Mouse (Mus musculus): Measurements from ENCODE around the gene Dll1.
A peak's percentile ranks its signal among the peaks of the same experiment; 100 is the strongest.

Dll1 gene

DNA sequence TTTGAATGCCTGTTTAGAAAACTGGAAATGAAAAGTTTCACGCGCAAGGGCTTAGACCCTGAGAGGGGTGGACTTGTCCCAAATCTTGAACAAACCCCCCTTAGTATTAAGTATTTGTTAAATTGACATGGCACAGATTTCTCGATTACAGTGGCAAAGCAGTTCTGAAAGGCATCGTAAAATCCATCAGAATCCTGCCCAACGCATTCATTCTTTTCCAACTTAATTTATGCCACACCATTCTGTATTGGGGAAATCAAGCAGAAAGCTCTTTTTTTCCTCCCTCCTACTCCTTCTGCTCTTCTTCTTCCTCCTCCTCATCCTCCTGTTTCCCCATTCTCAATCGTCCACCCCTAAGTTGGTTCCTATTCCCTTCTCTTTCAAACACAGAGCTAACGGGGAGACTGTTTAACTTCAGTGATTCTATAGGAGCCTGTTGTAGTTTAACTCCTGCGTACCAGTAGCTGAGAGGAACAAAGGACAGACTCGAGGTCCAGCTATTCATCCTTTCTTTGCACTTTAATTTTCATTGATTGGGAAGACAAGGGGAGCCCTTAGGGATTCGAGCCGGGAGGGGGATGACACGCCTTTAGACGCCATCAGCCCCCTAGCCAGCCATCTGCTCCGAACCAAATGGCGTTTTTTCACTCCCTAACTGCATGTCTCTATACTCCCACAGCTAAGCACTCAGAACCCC is 1.9 kb upstream of the Dll1 start:
- no peak for DNase-seq (ENCODE audit: low read depth)

DNA sequence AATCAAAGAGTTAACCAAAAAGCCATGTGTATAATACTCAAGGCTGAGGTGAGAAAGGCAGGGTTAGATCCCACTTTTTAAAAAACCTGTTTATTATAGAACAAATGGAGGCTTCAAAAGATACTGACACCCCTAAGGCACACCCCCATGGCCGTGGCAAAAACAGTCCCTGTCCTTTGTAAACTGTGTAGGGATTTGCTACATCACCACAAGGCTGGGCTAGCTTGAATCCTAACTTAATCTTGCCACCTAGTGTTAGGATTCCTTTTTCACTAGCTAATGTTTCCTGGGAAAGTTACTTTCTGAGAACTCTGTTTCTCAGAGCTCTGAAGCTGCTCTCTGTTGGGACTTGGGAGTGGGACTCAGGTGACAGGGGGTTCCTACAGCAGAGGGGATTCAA is 1.2 kb upstream of the Dll1 start:
- no peak for DNase-seq (ENCODE audit: low read depth)

DNA sequence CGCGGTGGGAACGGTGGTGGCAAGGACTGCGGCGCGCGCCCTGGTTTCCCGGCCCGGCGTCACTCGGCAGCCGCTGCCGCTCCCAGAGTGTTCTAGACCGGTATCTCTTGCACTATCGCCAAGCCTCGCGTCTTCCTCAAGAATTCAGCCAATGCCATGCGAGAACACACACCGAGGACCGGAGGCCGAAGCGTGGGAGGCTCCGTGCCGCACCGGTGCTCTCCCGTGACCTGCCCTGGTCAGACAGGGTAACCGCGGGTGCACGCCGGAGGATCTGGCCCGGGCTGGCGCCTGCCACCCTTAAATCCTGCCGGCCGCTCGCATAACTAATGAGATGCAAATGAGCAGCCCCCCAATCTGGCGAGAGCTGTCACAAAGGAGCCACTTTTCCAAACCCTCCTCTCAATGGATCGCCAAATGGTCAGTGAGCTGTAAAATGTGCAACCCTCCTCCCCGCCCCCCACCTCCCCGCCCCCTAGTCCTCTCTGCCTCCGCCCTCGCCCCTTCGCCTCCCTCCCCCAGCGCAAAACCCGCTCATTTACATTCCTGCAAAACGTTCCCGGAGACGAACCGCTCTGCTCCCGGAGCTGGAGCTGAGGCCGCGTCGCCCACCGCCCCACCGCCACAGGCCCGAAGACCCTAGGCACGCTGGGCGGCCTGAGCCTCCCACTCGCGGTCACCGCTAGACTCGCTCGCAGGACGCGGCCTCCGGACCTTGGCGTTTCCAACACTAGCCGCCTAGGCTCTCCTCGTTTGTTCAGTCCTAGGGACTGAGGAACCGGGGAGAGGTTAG is 775 bp downstream of the Dll1 start:
- peak; percentile 53 for DNase-seq (ENCODE audit: low read depth)

DNA sequence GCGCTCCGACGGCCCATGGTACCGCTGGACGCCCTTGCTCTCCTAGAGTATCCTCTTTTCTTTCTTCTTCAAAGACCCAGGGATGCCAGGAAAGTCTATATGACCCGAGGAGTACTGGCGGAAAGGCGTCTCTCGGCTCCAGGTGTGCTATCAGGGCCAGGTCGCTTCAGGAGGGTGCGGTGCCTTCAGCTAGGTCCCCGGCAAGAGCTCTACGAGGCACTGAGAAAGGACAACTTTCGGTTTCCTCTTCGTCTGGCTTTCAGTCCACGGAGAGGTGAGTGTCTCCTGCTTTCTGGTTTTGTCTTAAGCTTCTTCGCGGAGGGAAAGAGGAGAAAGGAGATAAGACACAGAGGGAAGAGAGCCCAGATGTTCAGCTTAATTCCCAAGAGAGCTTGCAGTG is 1.4 kb downstream of the Dll1 start:
- DNase-seq (ENCODE audit: low read depth): peak; percentile 58

DNA sequence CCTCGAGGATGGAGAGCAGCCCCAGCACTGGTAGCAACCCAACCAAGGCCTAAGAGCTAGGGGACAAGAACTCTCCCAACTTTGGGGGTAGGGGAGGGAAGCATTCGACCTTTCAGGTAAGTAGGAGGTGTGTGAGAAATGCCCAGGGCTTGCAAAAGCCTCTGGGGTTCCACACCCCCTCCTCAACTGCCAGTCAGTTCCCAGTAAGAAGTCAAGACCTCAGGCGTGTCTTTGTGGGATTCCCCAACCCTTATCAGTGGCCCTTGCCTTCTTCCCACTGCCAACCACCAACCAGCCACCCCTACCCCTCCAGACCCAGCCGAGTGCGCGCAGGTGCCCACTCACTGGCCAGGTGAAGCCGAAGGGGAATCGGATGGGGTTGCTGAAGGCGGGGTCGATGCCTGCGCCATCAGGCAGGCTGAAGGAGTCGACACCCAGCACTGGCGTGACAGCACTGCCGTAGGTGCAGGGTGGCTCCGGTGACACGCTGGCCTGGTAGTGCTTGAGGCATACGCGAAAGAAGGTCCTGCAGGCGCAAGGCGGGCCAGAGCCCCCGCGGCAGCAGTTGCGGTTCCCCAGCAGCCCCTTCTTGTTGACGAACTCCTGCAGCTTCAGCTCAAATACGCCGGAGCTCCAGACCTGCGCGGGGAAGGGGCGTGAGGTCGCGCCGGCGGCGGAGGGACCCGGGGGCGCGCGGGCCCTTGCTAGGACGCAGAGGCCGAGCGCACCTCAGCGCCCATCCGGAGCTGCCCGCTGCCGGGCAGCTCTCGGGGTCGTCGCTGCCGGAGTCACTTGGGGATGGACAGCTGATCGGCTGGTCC is 2.1 kb downstream of the Dll1 start:
- peak; percentile 16 for DNase-seq (ENCODE audit: low read depth)

DNA sequence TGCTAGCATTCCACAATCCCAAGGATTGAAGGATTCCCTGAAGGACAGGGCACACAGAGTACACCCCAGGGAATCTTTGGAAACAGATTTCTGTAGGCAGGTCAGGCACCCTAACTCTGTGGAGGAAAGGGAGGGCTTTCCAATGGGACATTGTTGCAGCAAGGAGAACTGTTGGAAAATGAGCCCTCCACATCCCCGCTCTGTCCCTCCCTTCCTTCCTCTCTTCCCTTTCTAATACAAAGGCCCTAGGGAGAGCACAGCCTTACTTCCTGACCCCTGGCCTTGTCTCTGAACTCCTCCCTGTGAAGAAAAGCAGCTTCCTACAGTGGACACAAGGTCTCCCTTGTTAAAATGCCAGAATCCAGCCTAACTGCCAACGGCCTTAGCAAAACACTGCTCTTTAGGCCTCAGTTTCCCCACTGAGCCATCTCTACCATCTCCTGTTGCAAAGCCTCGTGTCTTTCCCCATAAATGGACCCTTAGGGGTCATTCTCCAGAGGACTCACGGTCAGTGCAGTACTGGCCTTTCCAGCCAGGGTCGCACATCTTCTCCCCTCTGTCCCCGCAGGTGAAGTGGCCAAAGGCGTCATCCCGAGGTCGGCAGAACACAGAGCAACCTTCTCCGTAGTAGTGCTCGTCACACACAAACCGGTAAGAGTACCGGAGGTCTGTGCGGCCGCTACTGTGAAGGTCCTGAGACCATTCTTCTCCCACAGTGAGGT is 3.6 kb downstream of the Dll1 start:
- no peak for DNase-seq (ENCODE audit: low read depth)

DNA sequence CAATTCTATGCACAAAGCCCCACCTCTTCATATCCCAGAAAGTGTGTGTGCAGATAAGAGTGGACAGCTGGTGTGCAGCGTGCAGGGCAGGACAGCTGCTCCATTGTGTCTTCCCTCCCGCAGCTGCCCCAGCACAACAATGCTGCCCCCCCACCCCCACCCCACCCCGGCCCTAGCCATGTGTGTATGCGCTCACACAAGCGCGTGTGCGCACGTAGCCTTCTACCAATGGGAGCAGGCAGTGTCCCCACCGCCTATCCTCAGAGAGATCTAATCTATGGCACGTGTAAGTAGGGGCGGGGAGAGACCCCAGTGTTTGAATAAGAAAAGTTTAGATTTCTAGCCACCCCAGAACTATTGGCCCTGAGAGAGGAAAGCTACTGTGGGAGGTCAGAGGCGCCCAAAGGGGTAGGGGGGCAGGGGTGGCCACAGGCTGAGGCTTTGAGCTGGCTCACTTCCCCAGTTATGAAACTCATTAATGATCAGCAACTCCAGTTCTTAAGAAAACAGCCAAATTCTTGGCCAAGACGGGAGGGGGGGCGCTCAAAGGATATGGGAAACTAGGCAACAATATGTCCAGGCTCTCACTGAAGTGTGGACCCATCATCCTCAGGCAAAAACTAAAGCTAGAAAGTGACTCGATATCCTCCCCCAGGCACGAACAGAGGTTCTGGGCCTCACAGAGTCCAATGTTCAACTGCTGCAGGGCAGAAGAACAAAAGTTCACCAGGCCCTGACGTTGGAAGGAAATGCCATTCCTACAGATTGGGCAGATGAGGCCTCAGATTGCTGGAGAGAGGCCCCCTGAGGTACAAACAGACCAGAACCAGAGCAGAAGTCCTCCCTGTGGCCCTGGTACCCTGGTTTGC is 4.5 kb downstream of the Dll1 start:
- DNase-seq (ENCODE audit: low read depth): no peak

DNA sequence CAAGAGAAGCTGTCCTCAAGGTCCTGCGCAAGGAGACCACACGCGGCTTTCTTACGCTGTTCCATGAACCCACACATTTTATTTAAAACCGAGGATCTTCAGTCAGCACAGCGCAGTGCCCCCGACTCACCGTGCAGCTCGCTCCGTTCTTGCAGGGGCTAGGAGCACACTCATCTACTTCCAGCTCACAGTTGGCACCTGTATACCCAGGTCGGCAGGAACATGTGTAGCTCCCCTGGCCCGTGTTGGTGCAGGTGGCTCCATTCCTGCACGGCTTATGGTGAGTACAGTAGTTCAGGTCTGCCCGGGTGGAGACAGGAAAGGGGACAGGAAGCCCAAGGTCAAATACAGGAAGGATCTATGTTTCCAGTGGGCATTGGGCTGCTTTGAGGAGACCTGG is 6.3 kb downstream of the Dll1 start:
- no peak for DNase-seq (ENCODE audit: low read depth)

DNA sequence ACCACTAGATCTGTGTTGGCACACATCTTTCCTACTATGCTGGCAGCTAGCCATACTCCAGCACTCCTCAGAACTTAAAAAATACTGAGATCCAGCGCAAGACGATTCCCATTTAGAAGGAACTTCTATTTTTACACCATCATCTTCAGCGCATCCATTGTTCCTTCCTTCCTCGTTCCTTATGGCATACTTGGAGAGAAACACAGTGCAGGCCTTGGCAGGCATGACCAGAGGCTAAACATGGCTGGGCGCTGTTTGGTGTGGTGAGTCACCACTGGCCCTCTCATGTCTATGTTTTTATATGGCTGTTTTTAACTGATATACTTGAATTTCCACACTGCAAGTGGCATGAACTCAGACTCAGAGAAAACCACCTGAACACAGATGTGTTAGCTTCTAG is 11.0 kb downstream of the Dll1 start:
- DNase-seq (ENCODE audit: low read depth): no peak

DNA sequence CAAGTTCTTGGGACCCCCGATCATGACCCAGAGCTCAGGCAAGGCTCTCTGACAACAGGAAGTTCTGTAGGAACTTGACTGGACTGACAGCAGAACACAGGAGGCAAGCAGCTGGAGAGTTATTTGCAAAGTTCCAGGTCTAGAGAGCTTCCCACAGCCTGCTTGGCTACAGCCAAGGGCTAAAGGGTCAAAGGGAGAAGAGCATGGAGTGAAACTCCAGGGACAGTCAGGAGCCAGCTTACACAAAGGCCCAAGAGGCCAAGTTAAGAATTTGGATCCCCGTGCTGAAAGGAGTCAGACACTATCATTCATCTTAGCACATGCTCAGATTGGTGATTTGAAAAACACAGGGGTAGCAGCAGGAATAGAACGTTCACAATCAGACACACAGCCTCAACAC is 13.0 kb downstream of the Dll1 start:
- DNase-seq (ENCODE audit: low read depth): no peak

DNA sequence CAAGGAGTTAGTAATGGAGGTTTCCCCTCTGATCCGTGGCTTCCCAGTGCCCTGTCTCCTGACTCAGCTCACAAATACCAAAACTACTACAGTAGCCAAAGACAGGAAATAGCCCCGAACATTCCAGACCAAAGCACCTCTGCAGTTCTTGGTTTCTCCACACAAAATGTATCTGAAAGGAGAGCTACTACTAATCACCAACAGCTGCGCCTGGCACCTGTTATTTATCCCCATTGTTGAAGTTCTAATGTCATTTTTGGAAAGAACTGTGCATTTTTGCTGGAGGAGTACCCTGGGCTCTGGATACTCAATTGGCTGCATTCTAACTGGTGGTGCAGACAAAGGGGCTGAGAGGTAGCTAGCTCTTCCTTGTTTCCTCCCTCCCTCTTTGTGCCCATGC is 19.6 kb downstream of the Dll1 start:
- no peak for DNase-seq (ENCODE audit: low read depth)

DNA sequence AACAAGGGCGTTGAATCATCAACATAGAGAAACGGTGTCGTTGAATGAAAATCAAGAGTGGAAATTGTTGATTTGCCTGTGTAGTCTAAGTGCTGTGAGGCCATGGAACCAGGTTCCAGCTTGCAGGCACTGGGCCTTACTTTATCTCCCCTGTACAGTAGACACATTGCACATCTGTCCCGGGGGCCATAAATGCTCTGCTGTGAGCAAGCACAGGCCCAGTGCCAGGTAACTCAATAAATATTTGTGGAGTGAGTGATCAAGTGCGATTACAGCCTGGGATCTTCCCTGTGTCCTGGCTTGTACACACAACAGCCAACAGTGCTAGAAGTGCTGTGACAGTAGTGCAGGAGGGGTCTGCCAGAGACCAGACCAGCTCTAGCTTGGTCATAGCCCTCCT is 20.1 kb downstream of the Dll1 start:
- no peak for DNase-seq (ENCODE audit: low read depth)

DNA sequence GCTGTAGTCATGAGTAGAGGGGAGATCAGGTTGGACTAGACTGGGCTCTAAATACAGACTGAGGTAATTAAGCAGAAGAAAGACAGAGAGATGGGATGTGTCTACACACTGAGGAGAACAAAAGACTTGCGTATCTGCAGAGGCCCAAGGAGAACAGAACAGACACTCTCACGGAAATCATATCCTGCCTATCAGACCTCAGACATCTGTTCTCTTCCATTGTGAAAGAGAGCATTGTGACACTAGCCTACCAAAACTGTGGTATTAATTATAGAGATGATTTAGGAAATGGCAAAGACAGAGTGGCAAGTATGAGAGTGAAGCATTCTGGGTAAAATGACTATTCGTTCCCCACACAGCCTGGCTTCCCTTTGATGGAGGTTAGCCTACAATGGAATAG is 21.6 kb downstream of the Dll1 start:
- DNase-seq (ENCODE audit: low read depth): no peak

DNA sequence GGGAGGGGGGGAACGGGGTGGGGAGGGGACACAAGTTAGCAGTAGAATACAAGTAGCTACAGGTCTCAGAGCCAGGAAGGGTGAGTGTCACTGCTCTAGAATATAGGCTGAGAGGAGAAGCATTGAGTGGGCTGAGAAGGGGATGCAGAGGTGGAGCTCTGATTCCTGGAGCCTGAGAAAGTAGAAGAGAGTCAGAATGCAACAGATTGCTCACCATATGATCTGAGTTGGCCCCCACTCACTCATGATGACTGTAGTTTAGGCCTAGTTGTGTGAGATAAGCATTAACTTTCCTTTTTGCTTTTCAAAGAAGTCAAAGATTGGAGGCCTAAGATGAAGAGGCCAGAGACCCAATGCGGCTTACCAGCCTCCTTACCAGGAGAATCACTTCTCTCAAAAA is 22.7 kb downstream of the Dll1 start:
- DNase-seq (ENCODE audit: low read depth): no peak

DNA sequence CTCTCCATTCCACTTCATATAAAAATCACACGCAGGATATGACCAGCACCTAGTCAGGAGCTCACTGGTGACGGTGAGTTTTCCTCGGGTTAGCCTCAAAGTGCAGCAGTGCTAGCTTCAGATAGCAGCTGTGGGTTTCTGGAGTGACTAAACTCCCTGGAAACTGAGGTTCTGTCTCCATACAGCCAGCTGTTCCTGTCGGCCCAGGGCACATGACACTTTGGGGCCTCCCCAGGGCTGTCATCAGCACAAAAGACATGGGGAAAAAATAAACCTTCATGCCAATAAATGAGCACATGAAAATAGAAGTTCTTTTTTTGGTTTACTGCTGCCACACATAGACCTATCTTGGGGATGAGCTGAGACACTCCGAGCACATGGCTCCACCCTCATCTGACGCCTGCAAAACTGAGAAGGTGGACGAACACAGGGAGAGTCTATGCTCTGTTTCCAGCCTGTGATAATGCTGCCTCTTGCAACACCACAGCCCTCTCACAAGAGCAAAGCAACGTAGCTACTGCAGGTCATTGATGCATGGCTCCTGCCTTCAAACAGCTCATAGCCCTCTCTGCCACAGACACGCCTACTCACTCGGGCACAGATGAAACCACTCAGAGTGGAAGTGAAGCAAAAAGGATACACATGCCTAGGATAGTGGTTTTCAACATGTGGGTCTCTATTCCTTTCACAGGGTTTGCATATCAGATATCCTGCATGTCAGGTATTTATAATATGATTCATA is 23.6 kb downstream of the Dll1 start:
- DNase-seq (ENCODE audit: low read depth): no peak

DNA sequence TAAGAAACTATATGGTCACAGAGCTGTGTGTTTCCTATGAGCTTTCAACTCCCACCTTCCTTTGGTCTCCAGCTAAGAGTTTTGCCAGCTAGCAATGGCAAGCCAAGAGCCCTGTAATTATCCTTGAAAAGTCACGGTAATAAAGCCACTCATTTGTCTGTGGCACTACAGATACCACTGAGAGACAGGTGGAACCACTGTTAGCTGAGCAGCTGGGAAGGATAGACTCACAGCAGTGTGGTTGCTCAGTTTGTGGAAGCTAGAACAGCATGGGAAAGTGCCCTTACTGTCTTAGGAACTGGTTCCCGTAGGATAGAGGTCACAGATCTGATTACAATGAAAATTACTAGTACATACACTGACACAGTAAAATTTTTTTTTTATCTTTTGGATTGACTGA is 26.5 kb downstream of the Dll1 start:
- no peak for DNase-seq (ENCODE audit: low read depth)

DNA sequence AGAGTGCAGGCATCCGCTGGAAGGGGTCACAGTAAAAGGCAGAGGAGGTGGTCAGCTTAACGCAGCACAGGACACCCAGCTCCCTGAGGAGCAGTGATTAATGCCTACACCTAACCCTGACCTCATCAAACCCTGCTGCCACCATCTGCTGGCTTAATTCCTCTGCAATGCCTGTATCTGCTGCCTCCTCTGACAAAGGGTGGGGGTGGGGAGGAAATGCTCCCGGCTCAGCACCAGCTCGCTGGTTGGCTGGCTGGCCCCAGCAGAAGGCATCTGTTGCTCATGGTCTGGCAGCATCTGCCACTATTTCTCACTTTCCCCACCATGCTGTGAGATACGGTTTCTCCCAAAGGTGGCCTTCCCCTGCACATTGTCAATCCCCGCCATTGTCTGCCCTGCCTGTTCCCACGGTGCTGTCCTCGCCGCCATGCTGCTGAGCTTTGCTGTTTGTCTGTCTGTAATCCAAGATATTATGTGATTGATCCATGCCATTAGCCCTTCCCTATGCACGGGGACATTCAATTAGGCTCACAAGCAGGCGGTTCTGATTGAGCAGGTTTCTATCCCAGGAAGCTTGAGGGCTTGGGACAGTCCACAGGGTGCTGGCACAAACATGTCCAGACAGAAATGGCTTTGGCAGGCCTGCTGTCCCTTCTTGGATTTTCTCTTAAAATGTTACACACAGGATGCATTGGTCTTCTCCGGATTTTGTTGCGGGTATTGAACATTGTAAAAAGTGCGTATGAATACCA is 33.4 kb downstream of the Dll1 start:
- DNase-seq (ENCODE audit: low read depth): no peak

DNA sequence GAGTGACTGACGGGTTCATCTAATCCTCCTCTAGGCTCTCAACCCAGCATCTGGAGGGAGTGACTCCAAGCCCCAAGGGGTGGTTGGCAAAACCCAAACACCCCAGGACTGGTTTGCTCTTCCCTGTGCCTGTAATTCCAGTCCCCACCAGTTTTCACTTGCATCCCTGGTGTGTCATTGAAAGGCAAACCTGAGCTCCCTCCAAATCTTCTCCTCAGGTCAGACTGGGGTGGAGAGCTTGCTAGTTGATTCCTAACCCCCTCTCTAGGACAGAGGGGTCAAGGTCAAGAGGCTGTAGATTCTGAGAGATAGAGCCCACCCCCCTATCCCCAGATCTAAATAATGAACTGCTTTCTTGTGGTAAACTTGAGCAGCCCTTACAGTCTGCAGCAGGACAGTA is 38.8 kb downstream of the Dll1 start:
- no peak for DNase-seq (ENCODE audit: low read depth)

DNA sequence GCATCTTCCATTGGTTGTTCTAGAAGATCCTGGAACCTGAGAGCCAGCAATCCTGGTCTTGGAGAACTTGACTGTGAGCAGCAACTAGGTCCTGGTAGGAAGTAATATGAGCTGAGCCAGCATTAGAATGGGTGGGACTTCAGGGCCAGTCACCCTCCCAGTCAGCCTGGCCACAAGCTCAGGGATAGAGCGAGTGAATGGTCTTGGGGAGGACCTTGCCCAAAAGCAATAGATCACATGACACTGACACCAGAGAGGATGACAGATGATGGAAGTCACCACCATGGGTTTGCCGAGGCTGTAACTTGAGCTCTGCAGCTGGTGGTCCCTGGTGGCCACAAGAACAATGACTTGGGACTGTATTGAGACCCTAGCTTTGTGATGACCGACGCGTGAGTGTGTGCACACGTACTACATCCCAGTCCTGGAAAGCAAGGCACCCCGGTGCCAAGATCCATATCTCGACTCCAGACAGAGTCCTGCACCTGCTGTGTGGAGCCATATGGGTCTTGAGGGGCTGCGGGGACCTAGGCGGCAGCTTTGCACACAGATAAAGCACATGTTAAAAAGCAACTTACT is 46.8 kb downstream of the Dll1 start:
- no peak for DNase-seq (ENCODE audit: low read depth)

DNA sequence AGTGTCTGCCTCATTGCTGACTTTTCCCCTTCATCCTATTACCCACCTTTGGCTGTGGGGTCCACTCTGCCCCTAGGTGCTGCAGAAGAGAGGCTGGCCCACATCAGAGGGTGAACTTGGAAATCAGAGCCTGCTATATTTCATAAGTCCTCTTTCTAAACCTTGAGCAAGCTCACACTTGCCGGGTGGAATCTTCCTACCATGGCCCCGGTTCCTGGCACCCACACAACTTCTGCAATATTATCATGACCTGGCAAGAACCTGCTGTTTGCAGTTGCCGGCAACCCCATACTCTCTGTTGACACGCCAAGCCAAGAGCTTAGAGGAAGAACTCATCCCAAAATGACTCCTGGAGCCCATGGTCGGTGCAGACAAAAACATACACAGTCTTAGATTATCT is 49.6 kb downstream of the Dll1 start:
- DNase-seq (ENCODE audit: low read depth): no peak
